Mouse (Mus musculus) cortical plate, adult 2 months (tissue): ENCODE measurements around the gene Asic4.

Experiments
- CTCF ChIP-seq: fragments of 200-500 bp; IDR thresholded peaks from 2 replicates; pipeline ENCODE4 v1.5.1; 2011; ENCODE audit warnings: mild to moderate bottlenecking, control low read depth, low read length; ENCODE audit not compliant: insufficient read depth; ENCODE audit errors: extremely low read depth
- POLR2A ChIP-seq: fragments of 200-500 bp; IDR thresholded peaks from 2 replicates; pipeline ENCODE4 v1.6.1; 2011; ENCODE audit warnings: mild to moderate bottlenecking, low read length, control low read depth; ENCODE audit not compliant: insufficient read depth; ENCODE audit errors: extremely low read depth

DNA sequence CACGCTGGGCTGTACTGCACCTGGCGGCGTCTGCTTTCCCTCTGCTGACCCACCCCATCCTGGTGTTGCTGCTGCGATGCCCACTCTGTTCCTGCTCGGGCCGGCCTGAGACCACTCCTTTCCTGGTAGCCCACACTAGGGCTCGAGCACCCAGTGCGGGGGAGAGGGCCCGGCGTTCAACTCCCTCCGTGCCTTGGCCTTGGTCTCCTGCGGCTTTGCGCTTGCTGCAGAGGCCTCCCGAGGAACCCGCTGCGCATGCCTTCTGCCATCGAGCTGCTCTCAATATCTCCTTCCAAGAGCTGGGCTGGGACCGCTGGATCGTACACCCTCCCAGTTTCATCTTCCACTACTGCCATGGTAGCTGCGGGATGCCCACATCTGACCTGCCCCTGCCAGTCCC is 59.4 kb downstream of the Asic4 start:
- no peak for TF ChIP-seq CTCF
- no peak for TF ChIP-seq POLR2A
